Mouse (Mus musculus): ENCODE measurements at regions not wholly inside any gene's neighbourhood (a gene's known extent, or its start where the extent isn't known, plus 50 kb on each side); places are given as distances from the start of the nearest gene placed in this dataset.
A peak's percentile ranks its signal among the peaks of the same experiment; 100 is the strongest.
"Not testable (repeated sequence)": the region's sequence is repeated elsewhere in the genome, so short reads cannot be mapped to it uniquely, and the experiment has no call there.

DNA sequence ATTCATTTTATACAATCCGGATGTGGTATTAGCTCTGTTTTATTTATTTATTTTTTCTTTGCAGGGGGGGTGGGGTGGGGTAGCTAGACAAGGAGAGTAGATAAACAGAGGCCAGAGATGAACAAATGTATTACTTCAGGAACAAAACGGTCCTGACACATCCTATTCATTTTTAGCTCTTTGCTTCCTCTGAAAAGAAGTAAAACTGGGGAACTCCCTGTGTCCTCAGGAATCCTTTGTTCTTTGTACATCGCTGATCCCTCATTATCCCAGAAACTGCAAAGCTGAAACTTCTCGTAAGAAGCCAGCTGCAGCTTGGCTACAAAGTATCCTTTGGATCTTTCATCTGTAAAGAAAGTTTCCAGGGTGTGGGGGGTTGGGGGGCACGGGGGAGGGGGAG, 103.6 kb upstream of the Pfn2 start:
- Histone ChIP-seq H3K36me3 (replicated peaks; ENCODE audit: control insufficient read depth, insufficient read depth) (no peaks in the 10 kb centered on the region), H3K4me1 (replicated peaks; ENCODE audit: control insufficient read depth, insufficient read depth, low read length) (no peaks in the 10 kb centered on the region; the same call in 1 of the 2 replicates), H3K27me3 (ENCODE audit: control insufficient read depth, insufficient read depth, low read length) (no peaks in the 10 kb centered on the region), H3K4me3 (replicated peaks; ENCODE audit: low read length) (no peak overlapping the region), H3K9me3 (ENCODE audit: control insufficient read depth, low read length) (no peaks in the 10 kb centered on the region), H3K4me2 (replicated peaks) (no peak overlapping the region), H3K27ac (no peak overlapping the region), H3K9ac (no peak overlapping the region)
- DNase-seq (ENCODE audit: low spot score) (no peak), ATAC-seq (ENCODE audit: low FRiP score) (no peak)
- 10% methylated on average over 5 of the region's 5 CpGs for WGBS

DNA sequence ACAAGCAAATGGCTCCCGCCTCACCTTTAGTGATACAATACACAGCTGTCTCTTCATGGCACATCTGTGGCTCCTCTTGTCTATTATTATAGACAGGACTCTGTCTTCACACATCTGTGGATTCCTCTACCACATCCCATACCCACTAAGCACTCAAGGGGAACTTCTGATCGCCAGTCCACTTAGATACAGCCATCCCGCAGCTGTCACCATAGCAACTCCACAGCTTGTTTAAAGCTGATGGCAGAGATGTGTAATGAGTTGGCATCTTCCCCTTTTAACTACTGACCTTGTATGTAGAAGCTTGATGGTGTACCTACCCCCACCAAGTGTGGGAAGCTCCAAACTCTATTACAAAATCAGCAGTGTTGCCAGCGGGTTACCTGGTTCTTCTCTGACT, 109.5 kb upstream of the Pfn2 start:
- 0 out of 2 replicates have a peak, but pooled peaks cover 8% of the 10 kb centered on the region for H3K9me3 ChIP-seq (ENCODE audit: control insufficient read depth, low read length)
- H3K36me3 ChIP-seq (replicated peaks; ENCODE audit: control insufficient read depth, insufficient read depth): no peaks in the 10 kb centered on the region
- H3K4me2 ChIP-seq (replicated peaks): no peak overlapping the region
- H3K4me3 ChIP-seq (replicated peaks; ENCODE audit: low read length): no peak overlapping the region
- ATAC-seq (ENCODE audit: low FRiP score) (no peak), DNase-seq (ENCODE audit: low spot score) (no peak)
- 75% methylated on average over 4 of the region's 4 CpGs for WGBS
- no peaks in the 10 kb centered on the region for H3K4me1 ChIP-seq (replicated peaks; ENCODE audit: control insufficient read depth, insufficient read depth, low read length)
- no peaks in the 10 kb centered on the region for H3K27me3 ChIP-seq (ENCODE audit: control insufficient read depth, insufficient read depth, low read length)
- H3K27ac ChIP-seq: no peak overlapping the region
- no peak overlapping the region for H3K9ac ChIP-seq

DNA sequence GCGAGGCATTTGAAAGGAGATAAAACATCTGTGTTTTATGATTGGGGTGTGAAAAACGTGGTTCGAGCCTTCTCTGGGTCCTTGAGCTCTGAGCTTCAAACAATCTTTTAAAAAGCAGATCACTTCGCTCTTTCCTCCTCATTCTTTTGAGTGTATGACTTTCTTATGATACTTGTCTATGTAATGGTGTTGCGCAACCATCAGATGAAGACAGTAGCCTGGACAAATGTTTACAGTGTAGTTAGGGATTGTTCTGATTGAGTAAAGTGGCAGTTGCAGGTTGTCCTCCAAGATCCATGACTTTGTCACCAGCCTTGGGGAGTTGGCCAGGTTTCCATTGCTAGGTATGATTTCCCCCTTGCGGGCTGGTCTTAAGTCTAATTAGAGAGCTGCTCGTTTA, 116.1 kb upstream of the Pfn2 start:
- H3K9me3 ChIP-seq (ENCODE audit: control insufficient read depth, low read length): 0 out of 2 replicates have a peak, but pooled peaks cover 8% of the 10 kb centered on the region
- WGBS: 91% methylated on average over 7 of the region's 7 CpGs
- DNase-seq (ENCODE audit: low spot score) (no peak), ATAC-seq (ENCODE audit: low FRiP score) (no peak)
- H3K4me3 ChIP-seq (replicated peaks; ENCODE audit: low read length): no peak overlapping the region
- H3K4me2 ChIP-seq (replicated peaks): no peak overlapping the region
- no peaks in the 10 kb centered on the region for H3K27me3 ChIP-seq (ENCODE audit: control insufficient read depth, insufficient read depth, low read length)
- no peak overlapping the region for H3K27ac ChIP-seq
- no peaks in the 10 kb centered on the region for H3K4me1 ChIP-seq (replicated peaks; ENCODE audit: control insufficient read depth, insufficient read depth, low read length)
- H3K9ac ChIP-seq: no peak overlapping the region
- H3K36me3 ChIP-seq (replicated peaks; ENCODE audit: control insufficient read depth, insufficient read depth): no peaks in the 10 kb centered on the region

DNA sequence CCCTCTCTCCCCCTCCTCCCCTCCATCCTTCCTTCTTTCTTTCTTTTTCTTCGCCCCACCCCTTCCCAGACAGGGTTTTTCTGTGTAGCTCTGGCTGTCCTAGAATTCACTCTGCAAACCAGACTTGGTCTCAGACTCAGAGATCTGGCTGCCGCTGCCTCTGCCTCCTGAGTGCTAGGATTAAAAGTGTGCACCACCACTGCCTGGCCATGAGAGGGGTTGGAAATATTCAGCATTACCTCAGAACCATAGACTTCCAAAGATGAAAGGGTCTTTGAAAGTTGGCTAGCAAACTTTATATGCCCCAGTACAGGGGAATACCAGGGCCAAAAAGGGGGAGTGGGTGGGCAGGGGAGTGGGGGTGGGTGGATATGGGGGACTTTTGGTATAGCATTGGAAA, 122.7 kb upstream of the Pfn2 start:
- not testable (repeated sequence) for ATAC-seq (ENCODE audit: low FRiP score); DNase-seq (ENCODE audit: low spot score)

DNA sequence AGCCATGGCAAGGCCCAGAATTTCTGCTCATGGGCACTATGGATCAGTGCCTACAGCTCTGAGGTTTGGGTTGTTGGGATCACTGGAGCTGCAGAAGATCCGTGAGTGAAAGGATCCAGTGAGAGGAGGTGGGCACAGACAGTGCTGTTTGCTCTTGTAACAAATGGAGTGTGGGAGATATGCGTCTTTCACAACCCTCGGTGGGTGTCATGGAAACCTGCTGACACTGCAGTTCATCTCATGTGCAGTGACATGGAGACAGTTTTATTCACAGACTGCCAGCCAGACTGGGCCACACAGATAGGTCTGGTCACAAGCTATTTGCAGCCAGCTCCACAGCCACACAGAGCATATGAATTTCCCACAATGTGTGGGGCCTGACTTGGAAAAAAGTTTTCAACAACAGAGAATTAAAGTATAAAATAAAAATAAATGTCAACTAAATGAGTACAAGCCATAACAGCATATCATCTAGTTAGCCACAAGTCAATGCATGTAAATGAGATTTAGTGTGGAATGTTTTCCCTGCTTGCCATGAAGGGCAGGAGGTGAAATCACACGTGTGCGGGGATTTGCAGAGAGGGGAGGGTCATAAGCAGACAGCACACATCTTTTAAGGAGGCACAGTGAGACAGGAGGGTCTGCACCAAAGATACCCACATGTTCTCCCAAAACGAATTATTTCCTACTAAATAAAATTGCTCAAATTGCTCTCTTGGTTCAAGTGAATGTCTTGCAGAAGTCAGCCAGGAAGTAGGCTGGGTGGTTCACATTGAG, 124.8 kb upstream of the Pfn2 start:
- Histone ChIP-seq H3K4me2 (replicated peaks) (no peak overlapping the region), H3K27ac (no peak overlapping the region), H3K36me3 (replicated peaks; ENCODE audit: control insufficient read depth, insufficient read depth) (no peaks in the 10 kb centered on the region), H3K4me1 (replicated peaks; ENCODE audit: control insufficient read depth, insufficient read depth, low read length) (no peaks in the 10 kb centered on the region), H3K9me3 (ENCODE audit: control insufficient read depth, low read length) (no peaks in the 10 kb centered on the region), H3K9ac (no peak overlapping the region), H3K27me3 (ENCODE audit: control insufficient read depth, insufficient read depth, low read length) (no peaks in the 10 kb centered on the region), H3K4me3 (replicated peaks; ENCODE audit: low read length) (no peak overlapping the region)
- DNase-seq (ENCODE audit: low spot score) (no peak), ATAC-seq (ENCODE audit: low FRiP score) (peak; percentile 87)
- WGBS: 21% methylated on average over 6 of the region's 6 CpGs

More for the DNA sequence above, 122.7 kb upstream of the Pfn2 start:
- not testable (repeated sequence) for H3K27me3 ChIP-seq (ENCODE audit: control insufficient read depth, insufficient read depth, low read length); H3K27ac ChIP-seq; H3K4me3 ChIP-seq (replicated peaks; ENCODE audit: low read length); H3K36me3 ChIP-seq (replicated peaks; ENCODE audit: control insufficient read depth, insufficient read depth); H3K9me3 ChIP-seq (ENCODE audit: control insufficient read depth, low read length); H3K4me2 ChIP-seq (replicated peaks); H3K9ac ChIP-seq; H3K4me1 ChIP-seq (replicated peaks; ENCODE audit: control insufficient read depth, insufficient read depth, low read length)
- WGBS: 95% methylated on average over 2 of the region's 2 CpGs

DNA sequence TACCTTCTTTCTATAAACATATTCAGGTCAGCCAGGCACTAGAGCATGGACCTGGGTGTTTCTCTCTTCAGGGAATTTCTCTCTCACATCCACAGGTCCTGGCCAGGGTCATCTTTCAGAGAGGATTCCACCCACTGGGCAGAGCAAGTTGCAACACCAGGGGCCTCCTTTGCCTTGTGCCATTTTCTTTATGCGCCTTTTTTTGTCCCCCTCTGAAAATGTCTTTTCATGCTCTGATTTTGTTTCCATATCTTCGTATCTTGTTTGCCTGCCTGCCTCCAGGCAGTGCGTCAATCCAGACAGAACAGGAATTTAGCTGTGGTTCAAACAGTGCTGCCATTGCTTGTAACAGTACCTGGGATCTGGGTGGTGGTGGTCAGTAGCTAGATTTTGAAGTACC, 125.7 kb upstream of the Pfn2 start:
- H3K4me1 ChIP-seq (replicated peaks; ENCODE audit: control insufficient read depth, insufficient read depth, low read length): no peaks in the 10 kb centered on the region
- no peaks in the 10 kb centered on the region for H3K36me3 ChIP-seq (replicated peaks; ENCODE audit: control insufficient read depth, insufficient read depth)
- no peak overlapping the region for H3K4me2 ChIP-seq (replicated peaks)
- no peak overlapping the region for H3K4me3 ChIP-seq (replicated peaks; ENCODE audit: low read length)
- no peak overlapping the region for H3K9ac ChIP-seq
- no peaks in the 10 kb centered on the region for H3K27me3 ChIP-seq (ENCODE audit: control insufficient read depth, insufficient read depth, low read length)
- H3K27ac ChIP-seq: no peak overlapping the region
- WGBS: 75% methylated on average over 3 of the region's 3 CpGs
- DNase-seq (ENCODE audit: low spot score) (no peak), ATAC-seq (ENCODE audit: low FRiP score) (no peak)
- no peaks in the 10 kb centered on the region for H3K9me3 ChIP-seq (ENCODE audit: control insufficient read depth, low read length)

DNA sequence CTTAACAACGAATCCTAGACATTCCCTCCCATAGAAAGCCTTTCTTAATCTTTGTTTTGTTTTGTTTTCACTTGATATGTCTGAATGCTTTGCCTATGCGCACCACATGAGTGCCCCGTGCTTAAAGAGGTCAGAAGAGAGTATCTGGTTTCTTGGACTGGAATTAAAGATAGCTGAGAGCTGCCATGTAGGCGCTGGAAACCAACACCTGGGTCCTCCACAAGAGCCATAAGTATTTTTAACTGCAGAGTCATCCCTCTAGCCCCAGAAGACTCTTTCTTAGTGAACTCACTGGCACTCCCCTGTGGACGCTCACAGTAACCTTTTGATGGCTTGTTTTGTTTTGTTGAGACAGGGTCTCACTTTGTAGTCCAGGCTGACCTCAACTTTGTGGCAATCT, 127.5 kb upstream of the Pfn2 start:
- Histone ChIP-seq H3K4me3 (replicated peaks; ENCODE audit: low read length) (no peak overlapping the region), H3K36me3 (replicated peaks; ENCODE audit: control insufficient read depth, insufficient read depth) (no peaks in the 10 kb centered on the region), H3K27ac (no peak overlapping the region), H3K9ac (no peak overlapping the region), H3K4me1 (replicated peaks; ENCODE audit: control insufficient read depth, insufficient read depth, low read length) (no peaks in the 10 kb centered on the region), H3K4me2 (replicated peaks) (no peak overlapping the region), H3K27me3 (ENCODE audit: control insufficient read depth, insufficient read depth, low read length) (no peaks in the 10 kb centered on the region), H3K9me3 (ENCODE audit: control insufficient read depth, low read length) (no peaks in the 10 kb centered on the region)
- no peak for DNase-seq (ENCODE audit: low spot score)
- WGBS: 79% methylated on average over 5 of the region's 5 CpGs
- no peak for ATAC-seq (ENCODE audit: low FRiP score)

DNA sequence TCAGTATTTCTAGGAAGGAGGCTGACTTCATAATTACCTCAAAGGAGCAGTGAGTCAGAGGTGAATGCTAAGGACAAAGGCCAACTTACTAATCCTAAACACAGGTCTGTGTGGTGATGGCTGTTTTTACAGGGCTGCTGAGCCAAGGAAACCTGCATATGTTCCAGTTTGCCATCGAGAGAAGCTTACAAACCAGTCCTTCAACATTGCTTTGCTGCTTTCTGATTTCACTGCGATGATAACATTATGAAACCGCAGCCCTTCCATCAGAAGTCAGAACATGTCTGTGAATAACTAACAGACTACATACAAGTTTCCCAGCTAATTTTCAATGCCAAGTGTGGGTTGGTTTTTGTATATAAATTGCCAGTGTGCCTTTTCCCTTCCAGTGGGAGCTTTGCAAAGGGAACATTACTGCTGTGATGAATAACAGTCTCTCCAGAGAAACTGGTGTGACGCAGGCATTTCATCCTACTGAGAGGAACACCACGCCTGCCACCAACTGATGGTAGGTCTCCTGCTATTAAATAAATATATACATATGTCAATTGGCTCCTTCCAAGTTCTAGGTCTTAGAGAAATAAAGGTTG, 128.9 kb upstream of the Pfn2 start:
- WGBS: 78% methylated on average over 5 of the region's 5 CpGs
- no peaks in the 10 kb centered on the region for H3K4me1 ChIP-seq (replicated peaks; ENCODE audit: control insufficient read depth, insufficient read depth, low read length)
- no peaks in the 10 kb centered on the region for H3K36me3 ChIP-seq (replicated peaks; ENCODE audit: control insufficient read depth, insufficient read depth)
- H3K4me2 ChIP-seq (replicated peaks): no peak overlapping the region
- H3K9me3 ChIP-seq (ENCODE audit: control insufficient read depth, low read length): no peaks in the 10 kb centered on the region
- ATAC-seq (ENCODE audit: low FRiP score) (no peak), DNase-seq (ENCODE audit: low spot score) (no peak)
- no peak overlapping the region for H3K4me3 ChIP-seq (replicated peaks; ENCODE audit: low read length)
- no peaks in the 10 kb centered on the region for H3K27me3 ChIP-seq (ENCODE audit: control insufficient read depth, insufficient read depth, low read length)
- H3K9ac ChIP-seq: no peak overlapping the region
- H3K27ac ChIP-seq: no peak overlapping the region

DNA sequence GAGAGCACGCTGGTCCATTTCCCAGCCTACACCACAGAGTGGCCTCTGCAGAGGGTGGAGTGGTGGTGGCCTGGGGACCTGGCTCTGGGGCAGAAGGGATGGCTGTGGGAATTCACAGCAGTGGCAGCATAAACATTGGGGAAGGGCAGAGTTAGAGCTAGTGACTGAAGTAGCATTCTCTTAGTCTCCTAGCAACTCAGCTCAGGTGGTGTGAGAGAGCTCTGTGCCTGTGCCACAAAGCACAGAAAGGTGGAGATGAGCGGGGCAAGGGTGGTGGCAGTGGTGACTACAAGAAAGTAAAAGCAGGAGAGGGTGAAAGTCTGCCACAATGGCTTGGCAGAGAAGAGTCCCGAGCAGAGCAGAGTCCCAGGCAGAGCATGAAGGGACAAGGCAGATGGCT, 140.3 kb upstream of the Pfn2 start:
- no peak overlapping the region for H3K4me2 ChIP-seq (replicated peaks)

More for the DNA sequence above, 140.3 kb upstream of the Pfn2 start:
- Histone ChIP-seq H3K9me3 (ENCODE audit: control insufficient read depth, low read length) (no peaks in the 10 kb centered on the region), H3K4me1 (replicated peaks; ENCODE audit: control insufficient read depth, insufficient read depth, low read length) (no peaks in the 10 kb centered on the region), H3K27ac (no peak overlapping the region), H3K36me3 (replicated peaks; ENCODE audit: control insufficient read depth, insufficient read depth) (no peaks in the 10 kb centered on the region), H3K27me3 (ENCODE audit: control insufficient read depth, insufficient read depth, low read length) (no peaks in the 10 kb centered on the region), H3K4me3 (replicated peaks; ENCODE audit: low read length) (no peak overlapping the region), H3K9ac (no peak overlapping the region)
- DNase-seq (ENCODE audit: low spot score): no peak
- ATAC-seq (ENCODE audit: low FRiP score): 0 out of 2 replicates have a peak, but pooled peaks have one; percentile 27
- 89% methylated on average over 3 of the region's 3 CpGs for WGBS
